Mouse (Mus musculus): ENCODE results near the gene Nup133. TPM values are rescaled to one million over a fixed set of nuclear protein-coding genes. Genes with fewer than 3 reads are reported as not detected.

The Nup133 gene
- polyA plus RNA-seq, 1 experiment from 2014 or later: 47.4 TPM

DNA sequence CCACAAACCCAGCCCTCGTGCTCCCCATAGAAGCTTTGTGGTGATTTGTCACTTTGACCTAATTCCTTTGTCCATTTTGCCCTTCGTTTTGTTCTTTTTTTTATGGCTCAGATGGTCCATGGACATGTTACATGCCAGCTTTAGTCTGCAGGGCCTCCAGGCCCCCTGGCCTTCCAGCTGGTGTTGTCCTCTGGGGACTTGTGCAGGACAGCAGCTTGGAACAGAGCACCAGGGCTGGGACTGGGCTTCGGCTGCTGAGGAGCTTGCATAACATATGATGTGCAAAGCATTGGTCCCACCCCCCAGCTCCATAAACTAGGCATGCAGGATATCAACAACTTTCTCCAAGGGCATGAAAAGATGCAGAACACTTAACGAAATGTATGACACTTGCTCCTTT is 59.3 kb downstream of the Nup133 start:
- ATAC-seq (replicated peaks; ENCODE audit: low FRiP score): no peak
- H3K27ac ChIP-seq (ENCODE audit: low read depth, low read length): no peak overlapping the region
- no peak overlapping the region for H3K4me3 ChIP-seq (ENCODE audit: low read depth, low read length)
- no peaks in the 10 kb centered on the region for H3K4me1 ChIP-seq (replicated peaks; ENCODE audit: control insufficient read depth, insufficient read depth, low read length)
- no peak overlapping the region for H3K4me2 ChIP-seq
- no peaks in the 10 kb centered on the region for H3K9me3 ChIP-seq (ENCODE audit: control insufficient read depth, low read length)
- H3K27me3 ChIP-seq (replicated peaks; ENCODE audit: control insufficient read depth, insufficient read depth, low read length): peaks cover 72% of the 10 kb centered on the region
- 64% methylated on average over 4 of the region's 4 CpGs for WGBS
- no peak for DNase-seq (ENCODE audit: low spot score)
- no peak overlapping the region for H3K9ac ChIP-seq (ENCODE audit: low read depth, low read length)
- no peaks in the 10 kb centered on the region for H3K36me3 ChIP-seq (ENCODE audit: control insufficient read depth, insufficient read depth, low read length)

GRCm38 (mm10) chr8:123887956-123888355 is 61.1 kb downstream of the Nup133 start:
- ATAC-seq (replicated peaks; ENCODE audit: low FRiP score) (no peak), DNase-seq (ENCODE audit: low spot score) (no peak)
- no peak overlapping the region for H3K9ac ChIP-seq (ENCODE audit: low read depth, low read length)
- WGBS: 80% methylated on average over 2 of the region's 2 CpGs
- peaks cover 67% of the 10 kb centered on the region for H3K27me3 ChIP-seq (replicated peaks; ENCODE audit: control insufficient read depth, insufficient read depth, low read length)
- no peaks in the 10 kb centered on the region for H3K9me3 ChIP-seq (ENCODE audit: control insufficient read depth, low read length)
- no peaks in the 10 kb centered on the region for H3K36me3 ChIP-seq (ENCODE audit: control insufficient read depth, insufficient read depth, low read length)
- H3K4me3 ChIP-seq (ENCODE audit: low read depth, low read length): no peak overlapping the region
- H3K4me1 ChIP-seq (replicated peaks; ENCODE audit: control insufficient read depth, insufficient read depth, low read length): peaks cover 3% of the 10 kb centered on the region; the same call in 1 of the 2 replicates
- no peak overlapping the region for H3K4me2 ChIP-seq
- H3K27ac ChIP-seq (ENCODE audit: low read depth, low read length): no peak overlapping the region

DNA sequence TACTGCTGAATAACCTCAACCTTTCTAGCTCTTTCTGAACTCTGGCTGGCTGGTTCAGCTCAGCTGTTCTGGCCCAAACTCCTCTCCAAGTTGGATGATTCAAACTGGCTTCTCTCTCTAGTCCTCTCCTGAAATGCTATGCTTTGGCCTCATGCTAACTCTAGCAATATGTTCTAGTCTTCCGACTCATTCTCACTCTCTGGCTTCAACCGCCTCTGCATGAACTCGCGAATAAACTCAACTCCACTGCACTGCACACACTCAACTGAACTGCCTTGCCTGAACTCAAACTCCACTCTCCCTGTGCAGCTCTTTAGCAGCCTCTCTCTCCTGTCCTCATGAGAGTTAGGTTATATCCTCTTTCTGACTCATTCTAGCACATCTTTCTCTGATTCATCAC is 61.9 kb downstream of the Nup133 start:
- H3K4me1 ChIP-seq (replicated peaks; ENCODE audit: control insufficient read depth, insufficient read depth, low read length): peaks cover 3% of the 10 kb centered on the region; the same call in 1 of the 2 replicates
- H3K36me3 ChIP-seq (ENCODE audit: control insufficient read depth, insufficient read depth, low read length): no peaks in the 10 kb centered on the region
- no peaks in the 10 kb centered on the region for H3K9me3 ChIP-seq (ENCODE audit: control insufficient read depth, low read length)
- H3K27ac ChIP-seq (ENCODE audit: low read depth, low read length): no peak overlapping the region
- peaks cover 59% of the 10 kb centered on the region for H3K27me3 ChIP-seq (replicated peaks; ENCODE audit: control insufficient read depth, insufficient read depth, low read length)
- no peak overlapping the region for H3K4me3 ChIP-seq (ENCODE audit: low read depth, low read length)
- no peak overlapping the region for H3K4me2 ChIP-seq
- no peak overlapping the region for H3K9ac ChIP-seq (ENCODE audit: low read depth, low read length)
- 89% methylated on average over 4 of the region's 4 CpGs for WGBS
- DNase-seq (ENCODE audit: low spot score) (no peak), ATAC-seq (replicated peaks; ENCODE audit: low FRiP score) (no peak)

- ATAC-seq (replicated peaks; ENCODE audit: low FRiP score): no peak
- H3K4me1 ChIP-seq (replicated peaks; ENCODE audit: control insufficient read depth, insufficient read depth, low read length): peaks cover 3% of the 10 kb centered on the region; the same call in 1 of the 2 replicates
- no peaks in the 10 kb centered on the region for H3K9me3 ChIP-seq (ENCODE audit: control insufficient read depth, low read length)
- H3K36me3 ChIP-seq (ENCODE audit: control insufficient read depth, insufficient read depth, low read length): no peaks in the 10 kb centered on the region
- no peak overlapping the region for H3K9ac ChIP-seq (ENCODE audit: low read depth, low read length)
- no peak for DNase-seq (ENCODE audit: low spot score)
- H3K4me3 ChIP-seq (ENCODE audit: low read depth, low read length): no peak overlapping the region
- peaks cover 38% of the 10 kb centered on the region for H3K27me3 ChIP-seq (replicated peaks; ENCODE audit: control insufficient read depth, insufficient read depth, low read length)
- no peak overlapping the region for H3K27ac ChIP-seq (ENCODE audit: low read depth, low read length)
- 14% methylated on average over 13 of the region's 14 CpGs for WGBS
- H3K4me2 ChIP-seq: no peak overlapping the region
Measured at GRCm38 (mm10) chr8:123884721-123885565, 64.1 kb downstream of the Nup133 start.

GRCm38 (mm10) chr8:123883094-123883493 is 66.0 kb downstream of the Nup133 start:
- Histone ChIP-seq H3K9ac (ENCODE audit: low read depth, low read length) (no peak overlapping the region), H3K36me3 (ENCODE audit: control insufficient read depth, insufficient read depth, low read length) (no peaks in the 10 kb centered on the region), H3K27me3 (replicated peaks; ENCODE audit: control insufficient read depth, insufficient read depth, low read length) (peaks cover 29% of the 10 kb centered on the region), H3K4me1 (replicated peaks; ENCODE audit: control insufficient read depth, insufficient read depth, low read length) (peaks cover 3% of the 10 kb centered on the region; the same call in 1 of the 2 replicates), H3K4me2 (no peak overlapping the region), H3K4me3 (ENCODE audit: low read depth, low read length) (no peak overlapping the region), H3K27ac (ENCODE audit: low read depth, low read length) (no peak overlapping the region), H3K9me3 (ENCODE audit: control insufficient read depth, low read length) (no peaks in the 10 kb centered on the region)
- DNase-seq (ENCODE audit: low spot score): no peak
- ATAC-seq (replicated peaks; ENCODE audit: low FRiP score): no peak
- 88% methylated on average over 4 of the region's 4 CpGs for WGBS

- DNase-seq (ENCODE audit: low spot score) (no peak), ATAC-seq (replicated peaks; ENCODE audit: low FRiP score) (no peak)
- no peak overlapping the region for H3K4me2 ChIP-seq
- no peaks in the 10 kb centered on the region for H3K36me3 ChIP-seq (ENCODE audit: control insufficient read depth, insufficient read depth, low read length)
- no peak overlapping the region for H3K4me3 ChIP-seq (ENCODE audit: low read depth, low read length)
- H3K4me1 ChIP-seq (replicated peaks; ENCODE audit: control insufficient read depth, insufficient read depth, low read length): peaks cover 3% of the 10 kb centered on the region; the same call in 1 of the 2 replicates
- peaks cover 27% of the 10 kb centered on the region for H3K27me3 ChIP-seq (replicated peaks; ENCODE audit: control insufficient read depth, insufficient read depth, low read length)
- no peaks in the 10 kb centered on the region for H3K9me3 ChIP-seq (ENCODE audit: control insufficient read depth, low read length)
- H3K27ac ChIP-seq (ENCODE audit: low read depth, low read length): no peak overlapping the region
- H3K9ac ChIP-seq (ENCODE audit: low read depth, low read length): no peak overlapping the region
- WGBS: 67% methylated on average over 2 of the region's 2 CpGs
Measured at GRCm38 (mm10) chr8:123882412-123882811, 66.7 kb downstream of the Nup133 start.

DNA sequence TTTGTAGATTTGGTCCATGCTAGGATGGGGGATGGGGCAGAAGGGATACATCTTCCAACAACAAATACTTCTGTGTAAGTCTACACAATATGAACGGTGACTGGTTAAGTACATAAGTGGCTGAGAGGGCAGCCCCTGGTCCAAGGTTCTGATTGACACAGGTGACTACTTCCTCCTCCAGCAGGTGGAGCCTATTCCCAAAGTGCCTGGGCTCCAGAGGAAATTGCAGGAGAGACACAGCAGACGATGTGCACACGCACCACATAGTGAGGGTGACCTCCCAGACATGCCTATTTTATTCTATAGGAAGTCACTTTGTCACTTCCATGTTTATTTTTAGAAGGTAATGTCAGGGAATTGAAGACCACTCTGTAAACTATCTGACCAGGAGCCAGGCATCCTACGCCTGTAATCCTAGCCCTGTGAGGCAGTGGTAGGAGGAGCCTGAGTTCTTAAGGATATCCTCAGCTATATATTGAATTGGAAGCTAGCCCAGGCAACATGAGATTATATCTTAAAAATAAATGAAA is 68.2 kb downstream of the Nup133 start:
- 45% methylated on average over 4 of the region's 4 CpGs for WGBS
- peaks cover 3% of the 10 kb centered on the region; the same call in 1 of the 2 replicates for H3K4me1 ChIP-seq (replicated peaks; ENCODE audit: control insufficient read depth, insufficient read depth, low read length)

GRCm38 (mm10) chr8:123880271-123880670 is 68.8 kb downstream of the Nup133 start:
- Histone ChIP-seq H3K9me3 (ENCODE audit: control insufficient read depth, low read length) (no peaks in the 10 kb centered on the region), H3K27ac (ENCODE audit: low read depth, low read length) (no peak overlapping the region), H3K9ac (ENCODE audit: low read depth, low read length) (no peak overlapping the region), H3K4me2 (no peak overlapping the region), H3K36me3 (ENCODE audit: control insufficient read depth, insufficient read depth, low read length) (no peaks in the 10 kb centered on the region), H3K4me1 (replicated peaks; ENCODE audit: control insufficient read depth, insufficient read depth, low read length) (peaks cover 3% of the 10 kb centered on the region; the same call in 1 of the 2 replicates), H3K4me3 (ENCODE audit: low read depth, low read length) (no peak overlapping the region), H3K27me3 (replicated peaks; ENCODE audit: control insufficient read depth, insufficient read depth, low read length) (peaks cover 18% of the 10 kb centered on the region)
- 61% methylated on average over 10 of the region's 10 CpGs for WGBS
- DNase-seq (ENCODE audit: low spot score): no peak
- ATAC-seq (replicated peaks; ENCODE audit: low FRiP score): no peak

More for the DNA sequence above, 68.2 kb downstream of the Nup133 start:
- Histone ChIP-seq H3K9ac (ENCODE audit: low read depth, low read length) (no peak overlapping the region), H3K4me3 (ENCODE audit: low read depth, low read length) (no peak overlapping the region), H3K27ac (ENCODE audit: low read depth, low read length) (no peak overlapping the region), H3K27me3 (replicated peaks; ENCODE audit: control insufficient read depth, insufficient read depth, low read length) (peaks cover 24% of the 10 kb centered on the region), H3K4me2 (no peak overlapping the region), H3K9me3 (ENCODE audit: control insufficient read depth, low read length) (no peaks in the 10 kb centered on the region), H3K36me3 (ENCODE audit: control insufficient read depth, insufficient read depth, low read length) (no peaks in the 10 kb centered on the region)
- DNase-seq (ENCODE audit: low spot score) (no peak), ATAC-seq (replicated peaks; ENCODE audit: low FRiP score) (no peak)

Data from liver, embryonic 11.5 days (tissue).